Mouse (Mus musculus): ENCODE data around the gene Zfp968. TPM values are rescaled to one million over a fixed set of nuclear protein-coding genes. Genes with fewer than 3 reads are reported as not detected.

The Zfp968 gene
- polyA plus RNA-seq (2012; ENCODE audit: low replicate concordance) = 0.38 and 0.56 TPM in 2 replicates

GRCm38 (mm10) chr2:175372136-175372535 is at the start of gene Zfp968:
Zfp968 (plus strand) TSS chr2:175372436.

GRCm38 (mm10) chr2:175338097-175338496 is 34.1 kb upstream of the Zfp968 start, which contains the start of gene Gm4631:
Gm4631 (minus strand) TSS chr2:175338197.

Other genes starting within 250 kb of the Zfp968 start
- gene Gm14399, start 230.4 kb upstream of the Zfp968 start, polyA plus RNA-seq (2012; ENCODE audit: low replicate concordance) = 0.22 and 0.29 TPM in 2 replicates
- 0.02 and 0.04 TPM in 2 replicates for gene Gm14443, start 196.6 kb upstream of the Zfp968 start, polyA plus RNA-seq (2012; ENCODE audit: low replicate concordance)
- 0.53 and 0.76 TPM in 2 replicates for gene Gm14391, start 165.5 kb upstream of the Zfp968 start, polyA plus RNA-seq (2012; ENCODE audit: low replicate concordance)
- 0.16 TPM in 1 of 2 replicates, not detected in the other for gene Gm14440, start 97.3 kb upstream of the Zfp968 start, polyA plus RNA-seq (2012; ENCODE audit: low replicate concordance)
- gene Gm4631, start 34.2 kb upstream of the Zfp968 start, polyA plus RNA-seq (2012; ENCODE audit: low replicate concordance) = 0.11 and 0.46 TPM in 2 replicates
- not detected in 2 replicates for gene Gm4724, start 63.4 kb downstream of the Zfp968 start, polyA plus RNA-seq (2012; ENCODE audit: low replicate concordance)
- not detected in 2 replicates for gene Zfp965, start 97.5 kb downstream of the Zfp968 start, polyA plus RNA-seq (2012; ENCODE audit: low replicate concordance)